Mouse (Mus musculus): ENCODE results near the gene Mb. TPM values are rescaled to one million over a fixed set of nuclear protein-coding genes. Genes with fewer than 3 reads are reported as not detected.

The Mb gene
- total RNA-seq, 1 experiment from 2014 or later: 0.67 TPM

GRCm38 (mm10) chr15:77027117-77027516 lies 23.4 kb downstream of the Mb start:
- no peak for DNase-seq

- no peak for DNase-seq
Observed at GRCm38 (mm10) chr15:77025884-77026583, 24.4 kb downstream of the Mb start.

DNA sequence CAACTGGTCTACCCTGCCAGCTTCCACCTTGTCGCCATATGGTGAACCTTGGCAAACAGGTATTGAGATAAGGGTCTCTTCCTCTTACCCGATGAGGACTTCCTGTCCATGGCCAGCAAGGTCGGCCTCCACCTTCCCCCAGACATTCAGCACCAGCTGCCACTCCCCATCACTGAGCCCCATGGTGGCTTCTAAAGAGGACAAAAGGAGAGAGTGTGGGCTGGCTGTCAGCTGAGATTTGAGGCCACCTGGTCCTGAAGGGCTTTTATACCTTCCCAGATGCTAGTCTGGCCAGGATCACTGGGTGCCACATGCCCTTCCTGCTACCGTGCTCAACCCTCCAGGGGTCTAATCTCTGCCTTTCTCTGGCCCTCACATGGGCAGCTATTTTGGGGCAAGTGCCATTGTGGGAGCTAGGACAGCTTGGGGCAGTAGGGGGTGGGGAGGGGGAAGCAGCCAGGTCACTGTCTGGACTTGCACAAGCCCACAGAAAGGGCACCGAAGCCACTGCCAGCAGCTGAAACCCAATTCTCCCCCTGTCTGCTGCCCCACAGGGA lies 28.0 kb downstream of the Mb start:
- no peak for DNase-seq

DNA sequence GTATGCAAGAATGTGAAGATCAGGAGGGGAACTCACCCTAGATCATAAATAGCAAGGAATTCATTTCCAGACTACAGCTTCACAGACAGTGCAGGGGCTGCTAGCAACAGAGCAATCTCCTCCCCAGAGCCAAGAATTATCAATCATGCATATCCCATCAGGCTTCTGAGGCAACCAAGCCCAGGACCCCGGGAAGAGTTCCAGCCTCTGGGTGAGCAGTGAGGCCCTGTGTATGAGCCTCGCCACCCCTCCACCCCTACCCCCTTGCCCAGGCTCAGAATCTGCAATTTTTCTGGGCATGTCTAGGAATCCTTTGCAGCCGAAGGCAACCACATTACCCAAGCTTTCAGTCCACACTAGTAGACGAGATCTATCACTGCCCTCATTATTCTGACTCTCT lies 28.6 kb downstream of the Mb start:
- DNase-seq: no peak

DNA sequence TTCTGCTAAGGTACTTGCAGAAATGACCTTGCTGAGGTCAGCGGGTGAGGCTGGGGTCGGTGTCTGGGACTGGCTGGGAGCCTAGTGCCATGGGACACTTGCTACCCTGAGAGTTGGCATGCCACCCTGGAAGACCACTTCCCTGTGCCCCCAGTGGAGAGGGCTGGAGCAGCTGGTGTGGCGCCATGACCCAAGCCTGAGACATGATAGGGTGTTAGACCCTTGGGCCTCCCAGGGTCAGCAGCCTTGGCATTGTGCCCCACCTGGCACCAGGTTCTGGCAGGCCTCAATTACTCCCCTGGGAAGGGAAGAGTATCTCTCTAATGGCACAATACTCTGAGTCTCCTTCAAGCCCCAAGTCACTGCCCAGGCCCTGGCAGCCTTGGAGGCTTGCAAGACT lies 29.4 kb downstream of the Mb start:
- DNase-seq: no peak

DNA sequence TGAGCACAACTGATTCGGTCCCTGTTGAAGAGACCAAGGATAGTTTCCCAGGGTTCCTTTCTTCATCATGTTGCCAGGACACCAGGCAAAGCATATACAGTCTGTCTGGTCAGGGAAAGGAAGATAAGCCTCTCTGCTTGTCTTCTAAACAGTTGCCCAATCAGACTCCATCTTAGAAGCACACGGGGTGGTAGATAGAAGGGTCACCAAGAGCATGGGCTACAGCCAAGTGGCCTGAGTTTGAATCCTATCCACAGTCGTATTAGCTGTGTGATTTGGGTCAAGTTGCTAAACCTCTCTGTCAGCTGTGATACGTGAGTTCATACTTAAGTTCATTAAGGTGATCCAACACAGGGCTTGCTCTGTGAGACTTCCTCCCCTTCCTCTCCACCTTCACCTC lies 30.3 kb downstream of the Mb start:
- DNase-seq: no peak

- no peak for DNase-seq
Observed at GRCm38 (mm10) chr15:77019533-77019932, 30.9 kb downstream of the Mb start.

DNA sequence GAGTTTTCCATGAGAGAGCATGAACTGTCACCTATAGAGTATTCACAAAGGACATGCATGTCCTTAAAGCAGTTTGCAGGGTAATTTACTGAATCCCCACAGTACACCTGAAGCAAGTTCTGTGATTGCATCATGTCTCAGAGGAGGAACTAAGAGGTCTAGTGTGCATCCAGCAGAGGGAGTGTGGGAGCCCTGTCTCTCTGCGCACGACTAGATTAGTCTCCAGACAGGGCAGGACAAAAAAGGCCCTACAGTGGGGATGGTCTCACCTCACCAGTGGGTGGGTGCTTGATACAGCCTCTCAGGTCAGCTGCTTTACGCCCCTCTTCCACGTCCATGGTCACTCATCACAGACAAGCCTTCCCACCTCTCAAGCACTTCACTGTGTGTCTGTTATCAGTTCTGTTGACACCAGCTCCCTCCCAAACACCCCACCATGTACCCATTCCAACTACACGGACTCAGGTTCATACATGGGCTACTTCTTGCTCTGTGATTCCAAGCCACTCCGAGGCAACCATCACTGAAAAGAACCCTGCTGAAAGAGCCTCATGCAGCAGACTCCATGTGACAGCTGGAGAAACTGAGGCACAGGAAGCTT lies 31.6 kb downstream of the Mb start:
- DNase-seq: no peak

DNA sequence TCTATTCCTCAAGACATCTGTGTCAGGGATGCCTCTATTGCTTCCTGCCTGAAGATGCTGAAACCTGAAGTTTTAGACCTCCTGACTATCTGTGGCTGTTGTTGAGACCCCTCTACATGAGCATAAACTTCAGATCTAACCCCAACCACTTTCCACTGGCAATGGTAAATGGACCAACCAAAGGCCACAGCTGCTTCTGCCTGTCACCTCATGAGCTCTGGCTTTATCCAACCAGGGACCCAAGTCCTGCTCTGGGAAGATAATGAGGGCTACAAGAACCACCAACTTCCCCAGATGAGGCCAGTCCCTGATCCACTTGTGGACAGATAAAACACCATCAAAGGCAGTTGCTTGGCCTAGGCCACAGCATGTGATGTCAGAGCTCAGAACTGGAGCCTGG lies 32.6 kb downstream of the Mb start:
- no peak for DNase-seq

DNA sequence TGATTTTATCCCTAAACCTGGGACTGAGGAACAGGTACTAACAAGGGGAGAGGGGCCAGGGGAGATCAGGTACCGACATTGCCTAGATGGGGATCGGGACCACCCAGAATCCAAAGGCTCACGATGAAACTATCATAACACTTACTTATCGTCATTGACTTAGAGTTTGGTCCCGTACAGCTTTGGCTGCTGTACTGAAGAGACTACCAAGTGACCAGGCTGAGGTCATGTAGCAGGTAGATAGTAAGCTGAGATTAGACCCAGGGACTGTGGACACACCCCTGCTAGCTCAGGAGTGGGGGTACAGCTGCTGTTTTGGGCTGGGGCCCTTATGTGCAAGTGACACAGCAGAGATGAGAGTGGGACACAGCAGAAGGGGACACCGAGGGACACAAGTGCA lies 34.0 kb downstream of the Mb start:
- no peak for DNase-seq

- DNase-seq: no peak
Observed at GRCm38 (mm10) chr15:77014985-77015384, 35.5 kb downstream of the Mb start.

DNA sequence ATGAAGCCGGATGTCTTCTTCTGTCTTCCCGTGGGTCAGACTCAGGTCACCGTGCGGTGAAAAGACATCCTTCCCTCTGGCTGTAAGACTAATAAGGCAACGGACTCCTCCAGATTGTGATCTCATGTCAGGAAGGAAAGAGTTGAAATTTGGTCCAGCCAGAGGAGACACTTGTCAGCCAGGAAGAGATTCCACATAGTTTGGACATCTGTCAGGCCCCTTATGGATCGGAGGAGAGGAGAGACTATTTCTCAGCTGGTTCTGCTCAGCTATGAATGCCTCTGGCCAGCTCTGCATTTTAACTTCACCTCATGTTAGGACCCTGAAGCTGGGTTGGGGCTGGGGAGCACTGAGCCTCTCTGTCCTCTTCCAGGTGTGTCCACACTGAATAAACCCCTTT lies 36.0 kb downstream of the Mb start:
- no peak for DNase-seq

DNA sequence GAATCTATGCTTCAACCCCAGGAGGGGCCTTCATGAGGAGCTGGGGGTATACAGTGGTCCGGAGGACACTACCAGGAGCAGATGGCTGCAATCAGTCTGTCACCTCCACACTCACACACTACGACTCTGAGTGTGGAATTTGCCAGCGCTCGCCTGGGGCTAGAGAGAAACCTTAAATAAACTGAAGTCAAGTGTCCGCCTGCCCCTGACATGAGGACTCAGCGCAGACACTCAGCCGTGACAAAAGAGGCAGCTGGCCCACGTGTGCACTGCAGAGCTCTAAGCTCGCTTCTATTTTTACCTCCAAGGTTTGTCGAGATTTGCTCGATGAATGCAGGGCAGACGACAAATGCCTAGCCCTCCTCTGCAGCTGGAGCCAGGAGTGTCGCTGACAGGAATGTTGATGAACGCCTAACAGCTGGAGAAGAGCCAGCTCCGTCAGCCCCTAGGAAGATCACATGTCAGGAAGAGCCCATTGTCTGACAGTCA lies 36.7 kb downstream of the Mb start:
- DNase-seq: peak; percentile 34

DNA sequence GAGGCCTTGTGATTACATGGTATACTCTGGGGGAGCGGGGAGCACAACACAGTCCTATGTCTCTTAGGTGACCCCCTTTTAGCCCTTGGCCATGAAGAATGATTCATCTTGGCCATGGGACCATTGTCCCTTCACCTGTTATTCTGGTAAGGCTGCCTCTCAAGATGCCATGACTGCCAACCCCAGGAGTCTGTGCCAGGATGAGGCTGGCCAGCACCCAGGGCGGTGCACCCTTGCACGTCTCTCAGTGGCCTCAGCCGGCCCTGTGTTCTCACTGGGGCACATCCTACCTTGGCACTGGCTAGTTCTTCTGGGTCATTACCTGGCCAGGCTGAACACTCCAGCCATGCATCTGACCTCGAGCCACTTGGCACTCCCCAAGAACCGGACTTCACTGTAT lies 41.6 kb downstream of the Mb start:
- peak; percentile 28 for DNase-seq

GRCm38 (mm10) chr15:77003868-77004215 lies 46.6 kb downstream of the Mb start:
- peak; percentile 56 for DNase-seq

DNA sequence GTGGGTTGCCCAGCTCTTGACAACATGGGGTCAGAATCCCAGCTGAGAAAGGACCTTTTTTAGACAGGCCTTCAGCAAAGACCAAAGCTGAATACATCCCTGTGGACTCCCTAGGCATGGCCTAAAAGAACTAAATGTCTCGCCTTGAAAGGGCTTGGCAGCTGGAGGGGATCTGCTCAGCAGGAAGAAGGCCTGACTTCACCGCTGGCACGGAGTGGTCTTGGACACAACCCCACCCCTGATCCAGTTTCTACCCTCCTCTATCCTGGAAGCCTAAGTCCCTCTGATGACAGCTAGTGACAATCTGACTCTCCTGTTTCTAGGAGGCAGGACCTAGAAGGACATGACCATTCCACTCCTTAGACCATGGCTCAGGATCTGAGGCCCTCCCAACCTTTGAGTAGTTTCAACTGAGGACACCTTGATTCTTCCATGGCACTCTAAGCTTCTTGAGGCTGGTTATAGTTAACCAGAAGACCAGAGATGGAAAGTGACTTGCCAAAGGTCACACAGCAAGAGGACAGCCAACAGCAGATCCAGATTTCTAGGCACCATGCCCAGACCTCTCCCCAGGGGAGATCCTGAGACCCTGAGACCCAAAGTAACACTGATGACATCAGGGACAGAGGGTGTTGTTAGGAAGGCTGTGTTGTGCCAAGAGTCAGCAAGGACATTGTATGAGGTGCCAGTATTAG lies 47.1 kb downstream of the Mb start:
- no peak for DNase-seq

GRCm38 (mm10) chr15:76998878-76999588 lies 51.4 kb downstream of the Mb start:
- DNase-seq: peak; percentile 49

DNA sequence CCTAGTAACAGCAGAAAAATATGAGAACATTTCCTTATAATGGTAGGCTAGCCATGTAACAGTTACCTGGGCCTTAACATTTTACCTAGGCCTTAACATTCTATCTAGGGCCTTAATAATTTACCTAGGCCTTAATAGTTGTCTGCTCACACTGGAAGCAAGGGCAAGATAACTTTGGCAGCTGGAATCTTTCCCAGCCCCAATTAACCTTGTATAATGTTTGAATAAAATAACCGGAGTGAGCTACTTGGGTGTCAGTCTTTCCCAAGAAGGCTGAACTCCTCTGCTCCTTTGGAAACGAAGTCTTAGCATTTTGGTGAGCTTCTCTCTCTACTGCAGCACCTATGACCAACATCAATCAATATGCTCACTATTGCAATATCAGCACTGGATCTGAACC lies 52.4 kb downstream of the Mb start:
- DNase-seq: no peak

GRCm38 (mm10) chr15:76994413-76994812 lies 56.1 kb downstream of the Mb start:
- no peak for DNase-seq

- peak; percentile 55 for DNase-seq
Observed at GRCm38 (mm10) chr15:76987542-76988094, 62.9 kb downstream of the Mb start.

- DNase-seq: no peak
Observed at GRCm38 (mm10) chr15:76987137-76987536, 63.3 kb downstream of the Mb start.

DNA sequence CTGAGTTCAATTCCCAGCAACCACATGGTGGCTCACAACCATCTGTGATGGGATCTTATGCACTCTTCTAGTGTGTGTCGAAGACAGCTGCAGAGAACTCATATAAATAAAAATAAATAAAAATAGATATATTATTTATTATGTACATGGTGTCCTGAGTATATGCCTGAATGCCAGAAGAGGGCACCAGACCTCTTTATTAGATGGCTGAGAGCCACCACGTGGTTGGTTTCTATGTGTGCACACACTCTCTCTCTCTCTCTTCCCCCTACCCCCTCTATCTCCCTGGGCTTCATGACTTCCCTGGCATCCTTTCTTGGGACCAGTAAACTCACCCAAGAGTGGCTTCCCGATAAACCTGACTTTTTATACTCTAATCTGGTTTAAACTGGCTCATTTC lies 67.7 kb downstream of the Mb start:
- no peak for DNase-seq
